10 mouse cellular contexts compared by ENCODE assay signal in genomic region chr5:96878178-96878577, GRCm38 (mm10).
DNase-seq lines count a peak whose midpoint lies in the region; ATAC-seq lines count a peak whose summit lies in the region.
"Had no signal": no experiment of that assay in that cellular context is flagged by ENCODE, and none has a peak within 500 bp of the region (broad histone marks: within the 10 kb centered on the region; RNA-seq: fewer than 3 reads in every experiment).

No protein-coding gene starts in this region.

- no peak overlapping the region for H3K4me2 ChIP-seq in kidney, embryonic 16.5 days (replicated peaks; ENCODE audit: low read depth, low read length)
- H3K4me2 ChIP-seq: embryonic facial prominence, embryonic 13.5 days; liver, embryonic 15.5 days had no signal

- no peak overlapping the region for H3K9ac ChIP-seq in kidney, embryonic 16.5 days (replicated peaks; ENCODE audit: low read length)
- H3K9ac ChIP-seq: embryonic facial prominence, embryonic 13.5 days; liver, embryonic 15.5 days had no signal

- ATAC-seq in kidney, embryonic 16.5 days (ENCODE audit: low FRiP score, low TSS enrichment): no peak

- H3K27me3 ChIP-seq in kidney, embryonic 16.5 days (ENCODE audit: insufficient read depth, low read length): no peaks in the 10 kb centered on the region
- H3K27me3 ChIP-seq: embryonic facial prominence, embryonic 13.5 days had no signal

- no peaks in the 10 kb centered on the region for H3K36me3 ChIP-seq in kidney, embryonic 16.5 days (ENCODE audit: insufficient read depth, low read length)
- H3K36me3 ChIP-seq: embryonic facial prominence, embryonic 13.5 days had no signal

- no peak overlapping the region for H3K27ac ChIP-seq in kidney, embryonic 16.5 days (ENCODE audit: low read length)
- H3K27ac ChIP-seq: embryonic facial prominence, embryonic 13.5 days; liver, embryonic 15.5 days had no signal

- H3K4me1 ChIP-seq in kidney, embryonic 16.5 days (ENCODE audit: insufficient read depth, low read length): no peaks in the 10 kb centered on the region

- no peak overlapping the region for H3K4me3 ChIP-seq in kidney, embryonic 16.5 days (ENCODE audit: low read length)
- H3K4me3 ChIP-seq: embryonic facial prominence, embryonic 13.5 days; liver, embryonic 15.5 days had no signal

- DNase-seq in kidney, adult 9 months: peak; percentile 62
- peak; percentile 67 for DNase-seq in ES-CJ7 (ENCODE audit: low read depth, low spot score)
- peak; percentile 56 for DNase-seq in embryo, embryonic 10 days (ENCODE audit: low spot score)
- peak; percentile 23 for DNase-seq in lung, postnatal 25 days (ENCODE audit: low spot score)
- peak; percentile 62 for DNase-seq in thymus, postnatal 25 days
- no peak for DNase-seq in left cerebral cortex, adult 18-20 months (ENCODE audit: low spot score in 2 of 2)
- DNase-seq in cerebellum, adult 9-11 months: no peak

- peaks cover 6% of the 10 kb centered on the region; the same call in 1 of the 2 replicates for H3K9me3 ChIP-seq in kidney, embryonic 16.5 days (ENCODE audit: low read length)

- WGBS in kidney, embryonic 16.5 days: 97% methylated on average over 1 of the region's 1 CpGs

Comparison
In these comparisons a context has a peak if more than half of its experiments do, and no peak if none do; other contexts are left out.
1. DNase-seq: peak in kidney, adult 9 months (single experiment), ES-CJ7 (single experiment), embryo, embryonic 10 days (single experiment), lung, postnatal 25 days (single experiment) and thymus, postnatal 25 days (single experiment); none in left cerebral cortex, adult 18-20 months (0 of 2) and cerebellum, adult 9-11 months (single experiment).